Mouse (Mus musculus) erythroid progenitor cell, adult 5-6 weeks (primary cell): ENCODE data around the gene Ifna4. TPM values are rescaled to one million over a fixed set of nuclear protein-coding genes. Genes with fewer than 3 reads are reported as not detected.
"Not testable (repeated sequence)": the region's sequence is repeated elsewhere in the genome, so short reads cannot be mapped to it uniquely, and the experiment has no call there.

Source experiments
- ATAC-seq: replicated peaks from 2 replicates; pipeline ENCODE4 v1.8.0; 2016; ENCODE audit warnings: moderate number of reproducible peaks, mild to moderate bottlenecking, moderate TSS enrichment, inconsistent platforms; ENCODE audit not compliant: poor library complexity, low FRiP score, severe bottlenecking
- total RNA-seq, 2 experiments: library from RNA; stranded (forward) in 1 of 2; stranded (reverse) in 1 of 2; fragments of 150-400 nt in 1 of 2; fragments of 186-747, 209-891 nt in 1 of 2; gene quantifications; 2 replicates each; pipeline versions ENCODE4 v1.2.3 to v1.2.4; 2015 to 2017; ENCODE audit warnings: low replicate concordance in 2 of 2

Gene Ifna4
- total RNA-seq (2015; ENCODE audit: low replicate concordance) (not detected in 2 replicates), total RNA-seq (2017; ENCODE audit: low replicate concordance) (not detected in 2 replicates)

GRCm38 (mm10) chr4:88841438-88841911 lies at the start of gene Ifna4:
TSS of gene Ifna4 (plus strand) at chr4:88841861.
- ATAC-seq = no peak

GRCm38 (mm10) chr4:88793936-88794675 lies 47.6 kb upstream of the Ifna4 start, which contains the start of gene Gm13275:
TSS of gene Gm13275 (plus strand) at chr4:88794487.
- ATAC-seq = not testable (repeated sequence)

DNA sequence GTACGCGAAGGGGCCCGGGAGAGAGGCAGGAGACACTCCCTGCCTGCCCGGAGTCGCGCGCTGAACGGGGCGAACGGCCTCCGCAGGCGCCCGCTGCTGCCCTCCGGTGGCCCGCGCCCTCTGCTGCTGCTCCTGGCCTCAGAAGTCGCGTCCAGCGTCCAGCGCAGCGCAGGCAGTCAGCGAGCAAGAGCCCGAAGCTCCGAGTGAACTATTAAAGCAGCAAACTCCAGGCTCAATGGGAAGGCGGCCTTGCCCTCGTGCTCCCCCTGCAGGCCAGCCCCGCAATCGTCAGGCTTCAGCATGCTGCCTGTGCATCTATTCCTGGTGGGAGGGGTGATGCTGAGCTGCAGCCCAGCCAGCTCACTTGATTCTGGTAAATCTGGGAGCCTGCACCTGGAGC lies 44.6 kb upstream of the Ifna4 start, which contains the start of gene Gm13279:
Gene Gm13279, plus strand, starts transcription at position 301 of the 400 bp plus-strand sequence.
- ATAC-seq = not testable (repeated sequence)

GRCm38 (mm10) chr4:88799365-88799764 lies 42.3 kb upstream of the Ifna4 start, which contains the start of gene Gm13285:
TSS of gene Gm13285 (plus strand) at chr4:88799665.
- ATAC-seq = not testable (repeated sequence)

- not testable (repeated sequence) for ATAC-seq
These were observed 38.7 kb upstream of the Ifna4 start, which contains the start of gene Gm13287 for GRCm38 (mm10) chr4:88802954-88803353. TSS of gene Gm13287 (plus strand) at chr4:88803254.

GRCm38 (mm10) chr4:88805231-88805630 lies 36.4 kb upstream of the Ifna4 start, which contains the start of gene Gm13288:
TSS of gene Gm13288 (plus strand) at chr4:88805531.
- not testable (repeated sequence) for ATAC-seq

DNA sequence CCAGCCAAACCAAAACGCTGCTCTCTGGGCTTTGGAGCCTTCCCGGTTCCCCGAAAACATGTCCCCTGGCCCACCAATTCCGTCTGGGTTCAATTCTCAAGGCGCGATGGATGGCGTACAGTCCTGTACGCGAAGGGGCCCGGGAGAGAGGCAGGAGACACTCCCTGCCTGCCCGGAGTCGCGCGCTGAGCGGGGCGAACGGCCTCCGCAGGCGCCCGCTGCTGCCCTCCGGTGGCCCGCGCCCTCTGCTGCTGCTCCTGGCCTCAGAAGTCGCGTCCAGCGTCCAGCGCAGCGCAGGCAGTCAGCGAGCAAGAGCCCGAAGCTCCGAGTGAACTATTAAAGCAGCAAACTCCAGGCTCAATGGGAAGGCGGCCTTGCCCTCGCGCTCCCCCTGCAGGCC lies 35.9 kb upstream of the Ifna4 start:
- ATAC-seq = not testable (repeated sequence)

DNA sequence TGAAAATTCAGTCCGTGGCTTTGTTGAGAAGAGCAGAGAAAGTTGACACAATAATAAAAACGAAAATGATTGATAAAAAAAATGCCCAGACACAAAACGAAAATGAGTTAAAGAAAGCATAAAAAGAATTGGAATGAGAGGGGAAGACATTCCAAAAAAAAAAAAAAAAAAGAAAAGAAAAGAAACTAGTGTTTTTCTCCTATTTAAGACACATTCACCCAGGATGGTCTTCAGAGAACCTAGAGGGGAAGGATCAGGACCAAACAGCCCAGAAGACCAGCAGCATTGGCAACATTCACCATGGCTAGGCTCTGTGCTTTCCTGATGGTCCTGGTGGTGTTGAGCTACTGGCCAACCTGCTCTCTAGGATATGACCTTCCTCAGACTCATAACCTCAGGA lies 25.7 kb upstream of the Ifna4 start, which contains the start of gene Ifna7:
Gene Ifna7, plus strand, starts transcription at position 301 of the 400 bp plus-strand sequence.
- ATAC-seq = no peak

GRCm38 (mm10) chr4:88819659-88820058 lies 22.0 kb upstream of the Ifna4 start, which contains the start of gene Ifna11:
TSS of gene Ifna11 (plus strand) at chr4:88819959.
- no peak for ATAC-seq

DNA sequence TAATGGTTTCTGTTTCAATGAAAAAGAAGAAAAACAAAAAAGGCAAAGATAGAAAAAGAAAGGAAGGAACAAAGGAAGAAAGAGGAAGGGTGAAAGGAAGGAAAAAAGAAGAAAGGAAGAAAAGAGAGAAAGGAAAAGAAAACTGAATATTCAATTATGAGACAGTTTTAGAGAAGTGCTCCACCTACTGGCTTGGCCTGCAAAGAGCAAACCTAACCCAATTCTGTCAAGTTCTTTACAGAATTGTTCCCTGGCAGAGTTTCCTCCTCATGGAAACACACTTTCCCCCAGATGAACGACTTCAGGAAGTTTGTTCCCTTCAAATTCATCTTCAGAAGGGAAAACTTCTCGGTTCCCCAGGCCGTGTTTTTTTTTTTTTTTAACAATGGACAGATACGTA lies 18.7 kb upstream of the Ifna4 start:
- no peak for ATAC-seq

- ATAC-seq = not testable (repeated sequence)
These were observed 14.5 kb upstream of the Ifna4 start, which contains the start of gene Ifna6 for GRCm38 (mm10) chr4:88827116-88827515. TSS of gene Ifna6 (plus strand) at chr4:88827416.

GRCm38 (mm10) chr4:88830523-88830922 lies 11.1 kb upstream of the Ifna4 start:
- no peak for ATAC-seq

DNA sequence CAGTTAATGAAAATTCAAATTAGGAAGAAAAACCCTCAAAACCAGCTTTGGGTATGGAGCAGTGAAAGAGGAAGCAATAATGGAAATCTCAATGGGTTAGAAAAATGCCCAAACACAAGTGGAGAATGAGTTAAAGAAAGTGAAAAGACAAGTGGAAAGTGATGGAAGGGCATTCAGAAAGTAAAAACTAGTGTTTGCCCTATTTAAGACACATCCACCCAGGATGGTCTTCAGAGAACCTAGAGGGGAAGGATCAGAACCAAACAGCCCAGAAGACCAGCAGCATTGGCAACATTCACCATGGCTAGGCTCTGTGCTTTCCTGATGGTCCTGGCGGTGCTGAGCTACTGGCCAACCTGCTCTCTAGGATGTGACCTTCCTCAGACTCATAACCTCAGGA lies 6.4 kb upstream of the Ifna4 start, which contains the start of gene Ifna5:
Gene Ifna5, plus strand, starts transcription at position 301 of the 400 bp plus-strand sequence.
- ATAC-seq = not testable (repeated sequence)

DNA sequence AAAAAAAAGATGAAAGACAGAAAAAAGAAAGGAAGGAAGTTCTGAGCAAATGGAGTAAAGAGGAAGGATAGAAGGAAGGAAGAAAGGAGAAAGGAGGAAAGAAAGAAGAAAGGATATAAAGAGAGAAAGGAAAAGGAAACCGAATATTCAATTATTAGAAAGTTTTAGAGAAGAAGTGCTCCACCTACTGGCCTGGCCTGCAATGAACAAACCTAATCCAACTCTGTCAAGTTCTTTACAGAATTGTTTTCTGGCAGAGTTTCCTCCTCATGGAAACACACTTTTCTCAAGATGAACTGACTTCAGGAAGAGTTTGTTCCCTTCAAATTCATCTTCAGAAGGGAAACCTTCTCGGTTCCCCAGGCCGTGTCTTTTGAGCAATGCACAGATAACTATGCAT lies 2.8 kb upstream of the Ifna4 start:
- no peak for ATAC-seq

- no peak for ATAC-seq
These were observed 1.6 kb upstream of the Ifna4 start for GRCm38 (mm10) chr4:88840058-88840457.

DNA sequence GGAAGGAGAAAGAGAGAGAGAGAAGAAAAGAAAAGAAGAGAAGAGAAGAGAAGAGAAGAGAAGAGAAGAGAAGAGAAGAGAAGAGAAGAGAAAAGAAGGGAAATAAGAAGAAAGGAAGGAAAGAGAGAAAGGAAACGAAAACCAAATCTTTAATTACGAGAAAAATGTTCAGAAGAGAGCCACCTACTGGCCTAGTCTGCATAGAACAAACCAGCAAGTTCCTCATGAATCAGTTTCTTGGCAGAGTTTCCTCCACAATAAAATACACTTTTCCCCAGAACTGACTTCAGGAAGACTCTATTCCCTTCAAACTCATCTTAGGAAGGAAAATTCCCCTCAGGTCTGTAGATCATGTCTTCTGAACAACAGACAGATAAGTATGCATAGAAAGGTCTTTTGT lies 3.7 kb downstream of the Ifna4 start:
- ATAC-seq = no peak

DNA sequence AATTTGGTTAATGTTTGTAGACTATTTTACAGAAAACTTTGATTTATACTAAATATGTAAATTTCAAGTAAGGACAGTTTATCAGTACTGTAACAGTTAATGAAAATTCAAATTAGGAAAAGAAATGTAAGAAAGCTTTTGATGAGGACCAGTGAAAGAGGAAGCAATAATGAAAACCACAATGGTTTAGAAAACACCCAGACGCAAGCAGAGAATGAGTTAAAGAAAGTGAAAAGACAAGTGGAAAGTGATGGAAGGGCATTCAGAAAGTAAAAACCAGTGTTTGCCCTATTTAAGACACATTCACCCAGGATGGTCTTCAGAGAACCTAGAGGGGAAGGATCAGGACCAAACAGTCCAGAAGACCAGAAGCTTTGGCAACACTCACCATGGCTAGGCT lies 8.0 kb downstream of the Ifna4 start, which contains the start of gene Ifna1:
Gene Ifna1, plus strand, starts transcription at position 390 of the 400 bp plus-strand sequence.
- no peak for ATAC-seq

GRCm38 (mm10) chr4:88851026-88851763 lies 9.5 kb downstream of the Ifna4 start:
- ATAC-seq = no peak

DNA sequence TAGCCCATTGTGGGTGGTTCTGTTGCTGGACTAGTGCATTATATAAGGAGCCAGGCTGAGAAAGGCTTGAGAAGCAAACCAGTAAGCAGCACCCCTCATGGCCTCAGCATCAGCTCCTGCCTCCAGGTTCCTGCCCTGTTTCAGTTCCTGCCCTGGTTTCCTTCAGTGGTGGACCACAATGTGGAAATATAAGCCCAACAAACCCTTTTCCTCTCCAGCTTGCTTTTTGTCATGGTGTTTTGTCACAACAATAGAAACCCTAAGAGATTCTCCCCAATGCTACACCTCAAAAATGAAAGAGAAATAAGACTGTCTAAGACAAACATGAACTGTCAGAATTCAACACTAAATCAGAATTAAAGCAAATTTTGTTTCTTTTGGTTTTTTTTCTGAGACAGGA lies 17.6 kb downstream of the Ifna4 start:
- ATAC-seq = no peak

DNA sequence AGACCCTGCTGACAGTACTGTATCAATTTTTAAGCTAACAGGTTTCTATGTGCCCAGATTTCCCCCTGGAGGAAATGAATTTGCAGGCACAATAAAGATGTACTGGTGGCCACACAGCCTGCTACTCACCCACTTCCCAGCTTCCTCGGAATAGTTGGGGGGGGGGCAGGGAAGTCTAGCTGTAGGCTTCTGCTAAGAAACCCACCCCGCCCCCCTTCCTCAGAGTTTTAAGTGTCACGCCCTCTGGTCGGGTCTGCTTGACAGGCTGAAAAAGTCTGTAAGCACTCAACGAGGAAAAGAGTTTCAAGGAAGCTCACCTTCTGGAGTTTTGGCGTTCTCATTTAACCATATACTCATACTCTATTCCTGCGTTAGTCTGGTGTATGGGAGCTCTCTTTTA lies 21.6 kb downstream of the Ifna4 start:
- ATAC-seq = no peak
